Mouse (Mus musculus): ENCODE data around the gene Fbxo11. TPM values are rescaled to one million over a fixed set of nuclear protein-coding genes. Genes with fewer than 3 reads are reported as not detected.
"Not testable (repeated sequence)": the region's sequence is repeated elsewhere in the genome, so short reads cannot be mapped to it uniquely, and the experiment has no call there.

Gene Fbxo11
- polyA plus RNA-seq, 1 experiment from 2014 or later = 20.7 TPM

DNA sequence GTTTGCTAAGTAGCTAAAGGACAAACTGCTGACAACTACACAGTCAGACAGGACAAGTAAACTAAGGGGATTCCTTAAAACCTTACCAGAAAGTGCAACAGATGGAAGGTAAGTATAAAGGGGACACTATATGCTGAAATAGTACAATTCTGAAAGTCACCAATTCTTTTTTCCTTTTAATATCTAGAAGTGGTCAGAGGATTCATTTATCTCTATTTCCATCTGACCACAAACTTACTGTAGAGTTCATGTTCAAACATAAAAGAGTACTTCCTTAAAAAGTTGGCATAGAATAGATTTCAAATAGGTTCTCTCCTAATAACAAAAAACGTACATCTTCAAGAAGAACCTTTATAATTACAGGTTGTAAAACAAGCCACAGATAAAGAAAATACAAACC is 71.8 kb downstream of the Fbxo11 start:
- Histone ChIP-seq H3K36me3 (ENCODE audit: control insufficient read depth, insufficient read depth, low read length) (peaks cover 99% of the 10 kb centered on the region), H3K9me3 (ENCODE audit: control insufficient read depth, low read length) (no peaks in the 10 kb centered on the region), H3K27ac (replicated peaks in 1 of 2; ENCODE audit: control insufficient read depth in 1 of 2, insufficient read depth in 1 of 2, low read depth in 2 of 2, low read length in 2 of 2) (no peak overlapping the region), H3K27me3 (ENCODE audit: control insufficient read depth, insufficient read depth, low read length) (no peaks in the 10 kb centered on the region), H3K4me1 (ENCODE audit: control insufficient read depth in 2 of 2, insufficient read depth in 2 of 2, low read length in 2 of 2) (no peaks in the 10 kb centered on the region), H3K4me3 (ENCODE audit: control insufficient read depth in 1 of 2, insufficient read depth in 1 of 2, low read depth in 1 of 2, low read length in 2 of 2) (no peak overlapping the region), H3K4me2 (ENCODE audit: low read length) (no peak overlapping the region), H3K9ac (ENCODE audit: low read length) (no peak overlapping the region)
- 90% methylated on average over 1 of the region's 1 CpGs for WGBS
- ATAC-seq (ENCODE audit: insufficient number of reproducible peaks, insufficient read depth, low FRiP score, low read depth) = no peak

DNA sequence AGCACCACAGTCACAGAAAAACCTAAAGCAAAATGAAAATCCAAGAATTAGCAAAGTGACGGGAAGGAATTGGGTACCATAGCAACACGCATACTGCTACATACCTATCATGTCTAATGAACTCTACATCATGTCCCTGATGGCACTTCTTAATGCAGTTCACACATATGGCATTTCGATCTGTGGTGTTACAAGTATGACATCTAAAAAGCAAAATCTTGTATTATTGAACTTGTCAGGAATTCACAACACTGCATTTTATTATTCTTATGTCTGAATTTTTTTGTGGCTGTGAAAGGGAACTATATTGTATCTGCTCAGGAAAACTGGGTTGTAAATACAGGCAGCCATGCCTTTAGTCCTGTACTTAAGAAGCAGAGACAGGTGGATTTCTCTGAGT is 72.9 kb downstream of the Fbxo11 start:
- no peak overlapping the region for H3K4me3 ChIP-seq (ENCODE audit: control insufficient read depth in 1 of 2, insufficient read depth in 1 of 2, low read depth in 1 of 2, low read length in 2 of 2)
- no peak overlapping the region for H3K27ac ChIP-seq (replicated peaks in 1 of 2; ENCODE audit: control insufficient read depth in 1 of 2, insufficient read depth in 1 of 2, low read depth in 2 of 2, low read length in 2 of 2)
- H3K9ac ChIP-seq (ENCODE audit: low read length) = no peak overlapping the region
- ATAC-seq (ENCODE audit: insufficient number of reproducible peaks, insufficient read depth, low FRiP score, low read depth) = no peak
- peaks cover 98% of the 10 kb centered on the region for H3K36me3 ChIP-seq (ENCODE audit: control insufficient read depth, insufficient read depth, low read length)
- no peaks in the 10 kb centered on the region for H3K9me3 ChIP-seq (ENCODE audit: control insufficient read depth, low read length)
- no peak overlapping the region for H3K4me2 ChIP-seq (ENCODE audit: low read length)
- 89% methylated on average over 3 of the region's 3 CpGs for WGBS
- H3K27me3 ChIP-seq (ENCODE audit: control insufficient read depth, insufficient read depth, low read length) = no peaks in the 10 kb centered on the region
- no peaks in the 10 kb centered on the region; a peak in 1 of 4 replicates for H3K4me1 ChIP-seq (ENCODE audit: control insufficient read depth in 2 of 2, insufficient read depth in 2 of 2, low read length in 2 of 2)

DNA sequence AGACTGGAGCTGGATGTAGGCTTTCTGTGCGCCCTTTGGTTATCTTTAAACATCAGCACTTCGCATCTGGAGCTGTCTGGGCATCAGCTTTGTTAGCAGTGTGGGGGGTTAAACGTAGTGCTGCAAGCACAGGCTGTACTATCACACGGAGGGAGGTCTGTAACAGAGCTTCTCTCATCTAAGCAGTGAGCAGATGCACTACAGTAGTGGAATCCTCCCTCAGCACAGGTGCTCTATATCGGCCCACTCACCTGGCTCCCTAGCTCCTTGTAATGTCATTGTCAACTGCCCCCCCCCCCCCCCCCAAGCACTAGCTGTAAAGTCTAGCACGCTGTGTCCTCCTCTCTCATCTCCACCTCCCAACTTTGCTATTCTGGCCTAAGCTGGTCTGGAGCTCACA is 77.6 kb downstream of the Fbxo11 start:
- Histone ChIP-seq H3K9me3 (ENCODE audit: control insufficient read depth, low read length) (no peaks in the 10 kb centered on the region), H3K4me1 (ENCODE audit: control insufficient read depth in 2 of 2, insufficient read depth in 2 of 2, low read length in 2 of 2) (peaks cover 0 to 6% of the 10 kb centered on the region in 2 experiments; a peak in 2 of 4 replicates), H3K36me3 (ENCODE audit: control insufficient read depth, insufficient read depth, low read length) (peaks cover 97% of the 10 kb centered on the region), H3K4me3 (ENCODE audit: control insufficient read depth in 1 of 2, insufficient read depth in 1 of 2, low read depth in 1 of 2, low read length in 2 of 2) (no peak overlapping the region), H3K4me2 (ENCODE audit: low read length) (no peak overlapping the region), H3K27me3 (ENCODE audit: control insufficient read depth, insufficient read depth, low read length) (no peaks in the 10 kb centered on the region), H3K9ac (ENCODE audit: low read length) (no peak overlapping the region), H3K27ac (replicated peaks in 1 of 2; ENCODE audit: control insufficient read depth in 1 of 2, insufficient read depth in 1 of 2, low read depth in 2 of 2, low read length in 2 of 2) (no peak overlapping the region)
- ATAC-seq (ENCODE audit: insufficient number of reproducible peaks, insufficient read depth, low FRiP score, low read depth) = no peak
- WGBS = 61% methylated on average over 6 of the region's 6 CpGs

DNA sequence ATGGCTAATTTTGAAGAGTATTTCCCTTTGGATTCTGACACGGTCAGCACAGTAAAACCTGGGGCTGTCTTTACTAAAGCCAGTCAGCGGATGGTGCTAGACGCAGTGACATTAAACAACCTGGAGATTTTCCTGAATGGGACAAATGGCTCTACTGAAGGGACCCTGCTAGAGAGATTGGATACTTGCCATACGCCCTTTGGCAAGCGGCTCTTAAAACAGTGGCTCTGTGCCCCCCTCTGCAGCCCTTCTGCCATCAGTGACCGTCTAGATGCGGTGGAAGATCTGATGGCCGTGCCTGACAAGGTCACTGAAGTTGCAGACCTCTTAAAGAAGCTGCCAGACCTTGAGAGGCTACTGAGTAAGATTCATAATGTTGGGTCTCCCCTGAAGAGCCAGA is 79.2 kb downstream of the Fbxo11 start:
- Histone ChIP-seq H3K36me3 (ENCODE audit: control insufficient read depth, insufficient read depth, low read length) (peaks cover 96% of the 10 kb centered on the region), H3K4me2 (ENCODE audit: low read length) (no peak overlapping the region), H3K27me3 (ENCODE audit: control insufficient read depth, insufficient read depth, low read length) (no peaks in the 10 kb centered on the region), H3K27ac (replicated peaks in 1 of 2; ENCODE audit: control insufficient read depth in 1 of 2, insufficient read depth in 1 of 2, low read depth in 2 of 2, low read length in 2 of 2) (no peak overlapping the region), H3K4me1 (ENCODE audit: control insufficient read depth in 2 of 2, insufficient read depth in 2 of 2, low read length in 2 of 2) (peaks cover 0 to 6% of the 10 kb centered on the region in 2 experiments; a peak in 2 of 4 replicates), H3K4me3 (ENCODE audit: control insufficient read depth in 1 of 2, insufficient read depth in 1 of 2, low read depth in 1 of 2, low read length in 2 of 2) (no peak overlapping the region), H3K9me3 (ENCODE audit: control insufficient read depth, low read length) (no peaks in the 10 kb centered on the region), H3K9ac (ENCODE audit: low read length) (no peak overlapping the region)
- WGBS = 76% methylated on average over 8 of the region's 8 CpGs
- no peak for ATAC-seq (ENCODE audit: insufficient number of reproducible peaks, insufficient read depth, low FRiP score, low read depth)

DNA sequence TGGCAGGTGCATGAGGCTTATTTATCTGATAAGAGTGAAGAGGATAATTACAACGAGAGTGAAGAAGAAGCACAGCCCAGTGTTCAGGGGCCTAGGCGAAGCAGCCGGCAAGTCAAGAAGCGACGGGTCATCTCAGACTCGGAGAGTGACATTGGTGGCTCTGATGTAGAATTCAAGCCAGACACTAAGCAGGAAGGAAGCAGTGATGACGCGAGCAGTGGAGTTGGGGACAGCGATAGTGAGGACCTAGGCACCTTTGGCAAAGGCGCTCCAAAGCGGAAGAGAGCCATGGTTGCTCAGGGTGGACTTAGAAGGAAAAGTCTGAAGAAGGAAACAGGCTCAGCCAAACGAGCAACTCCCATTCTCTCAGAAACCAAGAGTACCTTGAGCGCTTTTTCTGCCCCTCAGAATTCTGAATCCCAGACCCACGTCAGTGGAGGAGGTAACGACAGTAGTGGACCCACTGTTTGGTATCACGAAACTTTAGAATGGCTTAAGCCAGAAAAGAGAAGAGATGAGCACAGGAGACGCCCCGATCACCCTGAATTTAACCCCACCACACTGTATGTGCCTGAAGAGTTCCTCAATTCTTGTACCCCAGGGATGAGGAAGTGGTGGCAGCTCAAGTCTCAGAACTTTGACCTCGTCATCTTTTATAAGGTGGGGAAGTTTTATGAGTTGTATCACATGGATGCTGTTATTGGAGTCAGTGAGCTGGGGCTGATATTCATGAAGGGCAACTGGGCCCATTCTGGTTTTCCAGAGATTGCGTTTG is 80.5 kb downstream of the Fbxo11 start:
- Histone ChIP-seq H3K27ac (replicated peaks in 1 of 2; ENCODE audit: control insufficient read depth in 1 of 2, insufficient read depth in 1 of 2, low read depth in 2 of 2, low read length in 2 of 2) (no peak overlapping the region), H3K4me3 (ENCODE audit: control insufficient read depth in 1 of 2, insufficient read depth in 1 of 2, low read depth in 1 of 2, low read length in 2 of 2) (no peak overlapping the region), H3K27me3 (ENCODE audit: control insufficient read depth, insufficient read depth, low read length) (no peaks in the 10 kb centered on the region), H3K9me3 (ENCODE audit: control insufficient read depth, low read length) (no peaks in the 10 kb centered on the region), H3K4me1 (ENCODE audit: control insufficient read depth in 2 of 2, insufficient read depth in 2 of 2, low read length in 2 of 2) (peaks cover 0 to 6% of the 10 kb centered on the region in 2 experiments; a peak in 2 of 4 replicates), H3K36me3 (ENCODE audit: control insufficient read depth, insufficient read depth, low read length) (peaks cover 94% of the 10 kb centered on the region), H3K9ac (ENCODE audit: low read length) (no peak overlapping the region), H3K4me2 (ENCODE audit: low read length) (no peak overlapping the region)
- no peak for ATAC-seq (ENCODE audit: insufficient number of reproducible peaks, insufficient read depth, low FRiP score, low read depth)
- WGBS = 83% methylated on average over 20 of the region's 20 CpGs

DNA sequence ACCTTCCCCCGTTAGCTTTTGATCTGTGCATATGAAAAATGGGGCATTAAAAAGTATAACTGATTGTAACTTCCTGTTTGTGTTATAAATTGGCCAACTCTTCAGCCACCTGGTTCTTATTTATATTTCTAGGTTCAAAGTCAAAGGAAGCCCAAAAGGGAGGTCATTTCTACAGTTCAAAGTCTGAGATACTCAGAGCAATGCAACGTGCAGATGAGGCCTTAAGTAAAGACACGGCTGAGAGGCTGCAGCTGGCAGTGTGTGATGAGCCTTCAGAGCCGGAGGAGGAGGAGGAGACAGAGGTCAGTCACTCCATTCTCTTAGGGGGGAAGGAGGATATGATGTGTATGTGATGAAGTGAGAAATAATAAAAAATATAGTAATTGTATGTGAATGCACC is 81.8 kb downstream of the Fbxo11 start:
- Histone ChIP-seq H3K9ac (ENCODE audit: low read length) (no peak overlapping the region), H3K4me3 (ENCODE audit: control insufficient read depth in 1 of 2, insufficient read depth in 1 of 2, low read depth in 1 of 2, low read length in 2 of 2) (no peak overlapping the region), H3K36me3 (ENCODE audit: control insufficient read depth, insufficient read depth, low read length) (peaks cover 81% of the 10 kb centered on the region), H3K4me1 (ENCODE audit: control insufficient read depth in 2 of 2, insufficient read depth in 2 of 2, low read length in 2 of 2) (peaks cover 0 to 6% of the 10 kb centered on the region in 2 experiments; a peak in 2 of 4 replicates), H3K9me3 (ENCODE audit: control insufficient read depth, low read length) (no peaks in the 10 kb centered on the region), H3K27me3 (ENCODE audit: control insufficient read depth, insufficient read depth, low read length) (no peaks in the 10 kb centered on the region), H3K27ac (replicated peaks in 1 of 2; ENCODE audit: control insufficient read depth in 1 of 2, insufficient read depth in 1 of 2, low read depth in 2 of 2, low read length in 2 of 2) (no peak overlapping the region), H3K4me2 (ENCODE audit: low read length) (no peak overlapping the region)
- WGBS = 68% methylated on average over 4 of the region's 4 CpGs
- ATAC-seq (ENCODE audit: insufficient number of reproducible peaks, insufficient read depth, low FRiP score, low read depth) = no peak

DNA sequence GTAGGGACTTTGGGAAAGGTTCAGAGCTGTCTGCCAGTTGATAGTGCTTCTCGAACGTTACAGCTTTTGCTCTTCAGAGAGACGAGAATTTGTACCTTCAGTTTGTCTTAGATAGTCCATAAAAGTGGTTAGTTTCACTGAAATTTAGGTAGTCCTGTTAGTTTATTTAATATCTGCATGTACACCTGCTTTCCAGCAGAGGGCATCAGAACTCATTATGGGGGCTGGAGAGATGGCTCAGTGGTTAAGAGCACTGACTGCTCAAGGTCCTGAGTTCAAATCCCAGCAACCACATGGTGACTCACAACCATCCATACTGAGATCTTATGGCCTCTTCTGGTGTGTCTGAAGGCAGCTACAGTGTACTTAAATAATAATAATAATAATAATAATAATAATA is 83.0 kb downstream of the Fbxo11 start:
- no peak overlapping the region for H3K27ac ChIP-seq (replicated peaks in 1 of 2; ENCODE audit: control insufficient read depth in 1 of 2, insufficient read depth in 1 of 2, low read depth in 2 of 2, low read length in 2 of 2)
- H3K9me3 ChIP-seq (ENCODE audit: control insufficient read depth, low read length) = no peaks in the 10 kb centered on the region
- 85% methylated on average over 3 of the region's 3 CpGs for WGBS
- peaks cover 77% of the 10 kb centered on the region for H3K36me3 ChIP-seq (ENCODE audit: control insufficient read depth, insufficient read depth, low read length)
- no peaks in the 10 kb centered on the region for H3K27me3 ChIP-seq (ENCODE audit: control insufficient read depth, insufficient read depth, low read length)
- H3K4me1 ChIP-seq (ENCODE audit: control insufficient read depth in 2 of 2, insufficient read depth in 2 of 2, low read length in 2 of 2) = peaks cover 0 to 6% of the 10 kb centered on the region in 2 experiments; a peak in 1 of 4 replicates
- no peak for ATAC-seq (ENCODE audit: insufficient number of reproducible peaks, insufficient read depth, low FRiP score, low read depth)
- H3K4me3 ChIP-seq (ENCODE audit: control insufficient read depth in 1 of 2, insufficient read depth in 1 of 2, low read depth in 1 of 2, low read length in 2 of 2) = no peak overlapping the region
- H3K9ac ChIP-seq (ENCODE audit: low read length) = no peak overlapping the region
- H3K4me2 ChIP-seq (ENCODE audit: low read length) = no peak overlapping the region

DNA sequence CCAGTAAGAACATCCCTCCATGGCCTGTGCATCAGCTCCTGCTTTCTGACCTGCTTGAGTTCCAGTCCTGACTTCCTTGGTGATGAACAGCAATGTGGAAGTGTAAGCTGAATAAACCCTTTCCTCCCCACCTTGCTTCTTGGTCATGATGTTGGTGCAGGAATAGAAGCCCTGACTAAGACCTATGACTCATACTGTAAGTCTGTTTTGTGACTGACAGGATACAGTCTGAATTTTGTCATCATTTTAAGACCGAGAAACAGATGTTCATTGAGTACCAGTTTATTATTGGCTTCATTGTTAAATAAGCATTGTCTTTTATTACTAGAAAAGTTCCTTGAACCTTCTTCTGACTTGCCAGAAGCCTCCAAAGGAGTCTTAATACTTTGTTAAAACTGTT is 85.4 kb downstream of the Fbxo11 start:
- peaks cover 53% of the 10 kb centered on the region for H3K36me3 ChIP-seq (ENCODE audit: control insufficient read depth, insufficient read depth, low read length)
- not testable (repeated sequence) for H3K4me2 ChIP-seq (ENCODE audit: low read length); H3K27ac ChIP-seq (replicated peaks in 1 of 2; ENCODE audit: control insufficient read depth in 1 of 2, insufficient read depth in 1 of 2, low read depth in 2 of 2, low read length in 2 of 2); H3K9ac ChIP-seq (ENCODE audit: low read length); ATAC-seq (ENCODE audit: insufficient number of reproducible peaks, insufficient read depth, low FRiP score, low read depth); H3K4me3 ChIP-seq (ENCODE audit: control insufficient read depth in 1 of 2, insufficient read depth in 1 of 2, low read depth in 1 of 2, low read length in 2 of 2); H3K27me3 ChIP-seq (ENCODE audit: control insufficient read depth, insufficient read depth, low read length); H3K4me1 ChIP-seq (ENCODE audit: control insufficient read depth in 2 of 2, insufficient read depth in 2 of 2, low read length in 2 of 2); H3K9me3 ChIP-seq (ENCODE audit: control insufficient read depth, low read length)
- WGBS = 81% methylated on average over 1 of the region's 1 CpGs

All from heart, embryonic 14.5 days (tissue).